Mouse (Mus musculus) heart, embryonic 14.5 days (tissue): Measurements from ENCODE around the gene Rab33a. TPM values are rescaled to one million over a fixed set of nuclear protein-coding genes. Genes with fewer than 3 reads are reported as not detected.

Experiments
- ATAC-seq: fragments of 200-750 bp; cut with Nextera tagmentation; 2 replicates; pipeline ENCODE4 v1.8.0; 2017; ENCODE audit warnings: low read depth, moderate TSS enrichment; ENCODE audit not compliant: insufficient number of reproducible peaks, insufficient read depth, low FRiP score
- H3K27ac ChIP-seq, 2 experiments: fragments of 200-500 bp in 1 of 2; fragments of 300-500 bp in 1 of 2; sonication (generic) in 1 of 2; replicated peaks in 1 of 2; 2 replicates each; pipeline ENCODE4 v1.5.1; 2012 to 2014; ENCODE audit warnings: low read depth in 2 of 2, low read length in 2 of 2, control low read depth in 1 of 2, mild to moderate bottlenecking in 1 of 2, mixed read lengths in 1 of 2; ENCODE audit not compliant: control insufficient read depth in 1 of 2, insufficient read depth in 1 of 2
- H3K27me3 ChIP-seq: fragments of 300-500 bp; sonication (generic); 2 replicates; pipeline ENCODE4 v1.6.1; 2014; ENCODE audit warnings: mild to moderate bottlenecking, low read length, control low read depth; ENCODE audit not compliant: control insufficient read depth, insufficient read depth
- H3K36me3 ChIP-seq: fragments of 300-500 bp; sonication (generic); 2 replicates; pipeline ENCODE4 v1.6.1; 2014; ENCODE audit warnings: mild to moderate bottlenecking, control low read depth, low read length, mixed read lengths; ENCODE audit not compliant: control insufficient read depth, insufficient read depth
- H3K4me1 ChIP-seq, 2 experiments: fragments of 200-500 bp in 1 of 2; fragments of 300-500 bp in 1 of 2; sonication (generic) in 1 of 2; 2 replicates each; pipeline ENCODE4 v1.6.1; 2012 to 2014; ENCODE audit warnings: low read length in 2 of 2, control low read depth in 1 of 2, mixed read lengths in 1 of 2; ENCODE audit not compliant: control insufficient read depth in 2 of 2, insufficient read depth in 2 of 2
- H3K4me2 ChIP-seq: fragments of 300-500 bp; sonication (generic); 2 replicates; pipeline ENCODE4 v1.6.1; 2014; ENCODE audit warnings: mild to moderate bottlenecking, low read length
- H3K4me3 ChIP-seq, 2 experiments: fragments of 200-500 bp in 1 of 2; fragments of 300-500 bp in 1 of 2; sonication (generic) in 1 of 2; 2 replicates each; pipeline ENCODE4 v1.5.1; 2012 to 2014; ENCODE audit warnings: low read length in 2 of 2, mild to moderate bottlenecking in 2 of 2, control low read depth in 1 of 2, low read depth in 1 of 2, moderate library complexity in 1 of 2; ENCODE audit not compliant: control insufficient read depth in 1 of 2, insufficient read depth in 1 of 2
- H3K9ac ChIP-seq: fragments of 300-500 bp; sonication (generic); 2 replicates; pipeline ENCODE4 v1.6.1; 2014; ENCODE audit warnings: mild to moderate bottlenecking, low read length
- H3K9me3 ChIP-seq: fragments of 300-500 bp; sonication (generic); 2 replicates; pipeline ENCODE4 v1.6.1; 2016; ENCODE audit warnings: low read length, control low read depth; ENCODE audit not compliant: control insufficient read depth
- WGBS: fragments of 180-500 bp; shearing (Covaris S2); extraction: QIAGEN DNeasy Blood & Tissue Kit; methylation state at CpG from one replicate; pipeline ENCODE4 v1.1.7; 2014; 5-methylcytosine and 5-hydroxymethylcytosine counted together
- polyA plus RNA-seq: library from polyadenylated mRNA; unstranded; fragments of >200 nt; fragmentation: Nextera tagmentation; extraction: Ambion mirVana; gene quantifications from 2 replicates; pipeline ENCODE4 v1.2.1, GENCODE M21; 2014

Gene Rab33a
- 6.1 and 6.7 TPM in 2 replicates for polyA plus RNA-seq

- peak within 1 kb of the TSS in 1 of 2 experiments; percentile 4; a peak in 1 of 4 replicates for H3K27ac ChIP-seq
- 0 out of 2 replicates have a peak, but pooled peaks have one; percentile 50 for ATAC-seq
- 31% methylated on average over 33 of the region's 33 CpGs for WGBS
Observed at GRCm38 (mm10) chrX:48518808-48519548, at the start of gene Rab33a. TSS of gene Rab33a (plus strand) at chrX:48519285.

GRCm38 (mm10) chrX:48481095-48481494 lies 38.0 kb upstream of the Rab33a start:
- 82% methylated on average over 4 of the region's 4 CpGs for WGBS
- ATAC-seq, result no peak
- H3K36me3 ChIP-seq, result peaks cover 74% of the 10 kb centered on the region
- H3K4me3 ChIP-seq, result no peak overlapping the region
- H3K9ac ChIP-seq, result no peak overlapping the region
- H3K9me3 ChIP-seq, result no peaks in the 10 kb centered on the region
- H3K4me2 ChIP-seq, result no peak overlapping the region
- H3K27me3 ChIP-seq, result no peaks in the 10 kb centered on the region
- peaks cover 0 to 5% of the 10 kb centered on the region in 2 experiments; a peak in 1 of 4 replicates for H3K4me1 ChIP-seq
- H3K27ac ChIP-seq, result no peak overlapping the region

More at GRCm38 (mm10) chrX:48518808-48519548, at the start of gene Rab33a:
- Histone ChIP-seq H3K4me2 (peak within 1 kb of the TSS; percentile 78), H3K27me3 (no peaks in the 10 kb centered on the region), H3K4me1 (peaks cover 0 to 3% of the 10 kb centered on the region in 2 experiments; a peak in 2 of 4 replicates), H3K9me3 (no peaks in the 10 kb centered on the region), H3K36me3 (no peaks in the 10 kb centered on the region), H3K4me3 (peak within 1 kb of the TSS; percentile 42 to 59), H3K9ac (peak within 1 kb of the TSS; percentile 60)

DNA sequence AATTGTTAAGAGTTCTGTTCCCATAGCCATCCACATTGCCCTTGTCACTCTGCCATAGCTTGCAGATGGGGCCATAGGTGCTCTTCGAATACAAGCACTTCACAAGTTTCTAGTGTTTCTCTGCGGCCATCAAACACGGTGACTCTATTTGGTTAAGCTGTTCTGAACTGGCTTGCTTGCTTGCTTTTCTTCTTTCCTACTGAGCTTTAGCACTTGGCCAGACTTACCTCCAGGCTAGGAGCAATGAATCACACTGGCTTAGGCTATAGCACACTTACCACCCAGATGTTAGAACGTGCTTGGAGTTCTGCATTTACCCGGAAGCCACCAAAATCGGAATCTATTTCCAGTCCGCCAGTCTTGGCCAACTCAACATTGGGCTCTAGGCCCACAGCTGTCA lies 37.4 kb upstream of the Rab33a start:
- H3K36me3 ChIP-seq, result peaks cover 71% of the 10 kb centered on the region
- ATAC-seq, result no peak
- 91% methylated on average over 7 of the region's 7 CpGs for WGBS

DNA sequence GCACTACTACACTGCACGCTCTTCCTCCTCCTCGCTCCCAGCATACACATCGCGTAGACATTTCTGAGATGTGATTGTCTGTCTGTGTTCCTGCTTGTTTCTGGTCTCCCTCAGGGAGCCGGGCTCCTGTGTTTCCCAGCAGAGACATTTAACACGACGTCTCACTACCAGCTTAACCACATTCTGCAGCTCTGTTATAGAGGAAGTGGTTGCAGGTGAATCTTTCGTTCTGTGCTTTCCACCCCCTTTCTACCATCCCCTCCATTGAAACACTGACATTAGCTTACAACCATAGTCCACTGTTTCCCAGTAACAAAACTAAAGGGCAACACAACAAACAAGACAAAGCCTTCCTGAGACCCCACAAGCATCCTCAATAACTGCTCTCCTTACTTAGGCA lies 25.3 kb upstream of the Rab33a start:
- Histone ChIP-seq H3K9me3 (no peaks in the 10 kb centered on the region), H3K4me1 (no peaks in the 10 kb centered on the region), H3K36me3 (peaks cover 55% of the 10 kb centered on the region), H3K4me2 (no peak overlapping the region), H3K9ac (no peak overlapping the region), H3K27ac (no peak overlapping the region), H3K27me3 (no peaks in the 10 kb centered on the region), H3K4me3 (no peak overlapping the region)
- no peak for ATAC-seq
- 89% methylated on average over 8 of the region's 8 CpGs for WGBS

More for the DNA sequence above, 37.4 kb upstream of the Rab33a start:
- no peak overlapping the region for H3K4me3 ChIP-seq
- H3K27me3 ChIP-seq, result no peaks in the 10 kb centered on the region
- H3K4me1 ChIP-seq, result peaks cover 0 to 5% of the 10 kb centered on the region in 2 experiments; a peak in 1 of 4 replicates
- no peaks in the 10 kb centered on the region for H3K9me3 ChIP-seq
- H3K27ac ChIP-seq, result no peak overlapping the region
- H3K4me2 ChIP-seq, result no peak overlapping the region
- no peak overlapping the region for H3K9ac ChIP-seq

- peak within 1 kb of the TSS; percentile 78 for H3K9ac ChIP-seq
- no peaks in the 10 kb centered on the region for H3K9me3 ChIP-seq
- peak within 1 kb of the TSS; percentile 58 to 73 for H3K27ac ChIP-seq
- peak; percentile 98 for ATAC-seq
- H3K27me3 ChIP-seq, result no peaks in the 10 kb centered on the region
- H3K4me1 ChIP-seq, result peaks cover 0 to 3% of the 10 kb centered on the region in 2 experiments; a peak in 1 of 4 replicates
- H3K4me3 ChIP-seq, result peak within 1 kb of the TSS; percentile 56 to 68
- peak within 1 kb of the TSS; percentile 65 for H3K4me2 ChIP-seq
- WGBS, result 16% methylated on average over 45 of the region's 45 CpGs
- H3K36me3 ChIP-seq, result no peaks in the 10 kb centered on the region
Observed at GRCm38 (mm10) chrX:48513166-48513807, 5.8 kb upstream of the Rab33a start, which contains the start of gene Aifm1. TSS of gene Aifm1 (minus strand) at chrX:48513563.

DNA sequence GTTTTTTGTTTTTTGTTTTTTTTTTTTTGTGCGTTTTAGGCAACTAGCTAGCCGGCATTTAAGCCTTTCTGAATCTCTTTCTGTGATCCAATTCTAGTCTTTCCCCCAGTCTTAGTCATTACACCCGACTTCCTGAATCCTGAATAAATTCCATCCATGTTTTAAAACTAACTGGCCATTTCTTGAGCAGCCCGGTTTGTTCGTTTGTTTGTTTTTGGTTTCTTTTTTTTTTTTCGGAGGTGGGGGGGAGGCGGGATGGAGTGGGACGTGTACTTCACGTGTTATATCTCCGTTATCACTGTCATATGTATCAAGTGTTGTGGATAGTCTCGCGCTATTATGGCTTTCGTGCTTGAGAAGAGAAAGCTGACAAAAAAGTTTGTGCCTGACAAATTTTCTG lies 5.3 kb upstream of the Rab33a start:
- Histone ChIP-seq H3K9ac (peak overlapping the region; percentile 69), H3K4me2 (peak overlapping the region; percentile 57), H3K27ac (peak overlapping the region; percentile 58 to 71), H3K4me1 (peaks cover 0 to 3% of the 10 kb centered on the region in 2 experiments; a peak in 1 of 4 replicates), H3K27me3 (no peaks in the 10 kb centered on the region), H3K4me3 (peak overlapping the region; percentile 56 to 68), H3K9me3 (no peaks in the 10 kb centered on the region), H3K36me3 (no peaks in the 10 kb centered on the region)
- no peak for ATAC-seq
- WGBS, result 20% methylated on average over 13 of the region's 13 CpGs

GRCm38 (mm10) chrX:48518211-48518807 lies 776 bp upstream of the Rab33a start:
- Histone ChIP-seq H3K27ac (no peak overlapping the region), H3K4me1 (peaks cover 0 to 3% of the 10 kb centered on the region in 2 experiments; a peak in 2 of 4 replicates), H3K36me3 (no peaks in the 10 kb centered on the region), H3K9ac (peak overlapping the region; percentile 60), H3K4me2 (peak overlapping the region; percentile 78), H3K4me3 (peak overlapping the region; percentile 42 to 59), H3K9me3 (no peaks in the 10 kb centered on the region), H3K27me3 (no peaks in the 10 kb centered on the region)
- ATAC-seq, result no peak; the same call in 1 of the 2 replicates
- 36% methylated on average over 15 of the region's 15 CpGs for WGBS
